Mouse (Mus musculus) heart, embryonic 12.5 days (tissue): ENCODE results near the gene Hyal3. TPM values are rescaled to one million over a fixed set of nuclear protein-coding genes. Genes with fewer than 3 reads are reported as not detected.
"Not testable (repeated sequence)": the region's sequence is repeated elsewhere in the genome, so short reads cannot be mapped to it uniquely, and the experiment has no call there.

Source experiments
- ATAC-seq: fragments of 200-750 bp; cut with Nextera tagmentation; 2 replicates; pipeline ENCODE4 v1.8.0; 2017; ENCODE audit warnings: moderate TSS enrichment, moderate library complexity; ENCODE audit not compliant: insufficient number of reproducible peaks, low FRiP score
- H3K27ac ChIP-seq: fragments of 300-500 bp; sonication (generic); 2 replicates; pipeline ENCODE4 v1.5.1; 2016; ENCODE audit warnings: mild to moderate bottlenecking, moderate library complexity; ENCODE audit not compliant: poor library complexity, severe bottlenecking
- H3K27me3 ChIP-seq: fragments of 300-500 bp; sonication (generic); replicated peaks from 2 replicates; pipeline ENCODE4 v1.6.1; 2016; ENCODE audit warnings: mild to moderate bottlenecking, moderate library complexity
- H3K36me3 ChIP-seq: fragments of 300-500 bp; sonication (generic); 2 replicates; pipeline ENCODE4 v1.6.1; 2016; ENCODE audit warnings: mild to moderate bottlenecking, moderate library complexity
- H3K4me1 ChIP-seq: fragments of 300-500 bp; sonication (generic); replicated peaks from 2 replicates; pipeline ENCODE4 v1.6.1; 2016; ENCODE audit warnings: mild to moderate bottlenecking
- H3K4me2 ChIP-seq: fragments of 300-500 bp; sonication (generic); 2 replicates; pipeline ENCODE4 v1.6.1; 2016; ENCODE audit warnings: mild to moderate bottlenecking, moderate library complexity
- H3K4me3 ChIP-seq: fragments of 300-500 bp; sonication (generic); 2 replicates; pipeline ENCODE4 v1.5.1; 2016; ENCODE audit warnings: mild to moderate bottlenecking
- H3K9ac ChIP-seq: fragments of 300-500 bp; sonication (generic); 2 replicates; pipeline ENCODE4 v1.6.1; 2016; ENCODE audit warnings: mild to moderate bottlenecking, moderate library complexity
- H3K9me3 ChIP-seq: fragments of 300-500 bp; sonication (generic); replicated peaks from 2 replicates; pipeline ENCODE4 v1.6.1; 2016; ENCODE audit warnings: mild to moderate bottlenecking, moderate library complexity
- WGBS: fragments of 180-500 bp; shearing (Covaris S2); methylation state at CpG from one replicate; pipeline ENCODE4 v1.1.7; 2016; 5-methylcytosine and 5-hydroxymethylcytosine counted together
- polyA plus RNA-seq: library from polyadenylated mRNA; unstranded; fragments of >200 nt; fragmentation: Nextera tagmentation; extraction: Ambion mirVana; gene quantifications from 2 replicates; pipeline ENCODE4 v1.2.1, GENCODE M21; 2016

The Hyal3 gene
- polyA plus RNA-seq, 1 experiment from 2014 or later: 0.64 TPM

DNA sequence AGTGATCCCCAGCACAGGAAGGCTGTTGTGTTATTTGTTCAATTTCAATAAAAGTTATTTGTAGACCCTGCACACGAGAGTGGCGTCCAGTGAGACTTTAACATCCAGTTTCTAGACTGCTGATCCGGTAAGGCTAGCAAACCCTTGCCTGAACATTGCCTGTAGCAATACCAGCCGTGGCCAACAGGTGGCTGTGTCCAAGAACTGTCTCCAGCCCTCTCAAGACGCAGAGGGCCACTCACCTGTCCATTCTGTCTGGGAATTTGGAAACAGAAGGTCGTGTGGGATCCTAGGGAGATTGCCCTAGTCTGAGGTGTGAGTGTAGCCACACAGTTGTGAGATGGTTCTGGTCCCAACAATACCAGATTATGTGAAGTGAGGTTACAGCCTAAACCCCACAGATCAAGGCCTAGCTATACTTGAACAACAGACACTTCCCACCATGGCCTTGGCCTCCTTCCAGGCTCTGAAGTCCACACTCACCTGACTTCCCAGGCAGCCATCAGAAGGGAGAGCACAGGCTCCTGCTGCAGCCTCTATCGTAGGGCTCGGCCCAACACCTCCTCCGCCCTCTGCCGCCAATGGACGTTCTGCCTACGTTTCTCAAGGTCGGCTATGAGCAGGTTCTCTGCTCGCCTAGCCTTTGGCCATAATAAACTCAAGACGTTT, 14.4 kb upstream of the Hyal3 start:
- no peaks in the 10 kb centered on the region for H3K9me3 ChIP-seq
- H3K4me2 ChIP-seq: peak overlapping the region; percentile 91
- H3K4me3 ChIP-seq: no peak overlapping the region
- peaks cover 34% of the 10 kb centered on the region for H3K36me3 ChIP-seq
- no peaks in the 10 kb centered on the region for H3K27me3 ChIP-seq
- H3K27ac ChIP-seq: peak overlapping the region; percentile 71
- H3K4me1 ChIP-seq: peaks cover 56% of the 10 kb centered on the region
- no peak for ATAC-seq
- 54% methylated on average over 15 of the region's 15 CpGs for WGBS
- H3K9ac ChIP-seq: 0 out of 2 replicates have a peak overlapping the region, but pooled peaks have one; percentile 5

GRCm38 (mm10) chr9:107566855-107567254, 13.8 kb upstream of the Hyal3 start:
- Histone ChIP-seq H3K4me3 (peak overlapping the region; percentile 88; the same call in 1 of the 2 replicates), H3K9ac (no peak overlapping the region), H3K27ac (peak overlapping the region; percentile 71), H3K9me3 (no peaks in the 10 kb centered on the region), H3K36me3 (peaks cover 34% of the 10 kb centered on the region), H3K4me2 (peak overlapping the region; percentile 91), H3K27me3 (no peaks in the 10 kb centered on the region), H3K4me1 (peaks cover 63% of the 10 kb centered on the region)
- 45% methylated on average over 3 of the region's 3 CpGs for WGBS
- ATAC-seq: peak; percentile 29

- WGBS: 6% methylated on average over 18 of the region's 18 CpGs
- Histone ChIP-seq H3K4me1 (peaks cover 70% of the 10 kb centered on the region), H3K27ac (peak within 1 kb of the TSS; percentile 71), H3K27me3 (no peaks in the 10 kb centered on the region), H3K36me3 (peaks cover 38% of the 10 kb centered on the region), H3K4me3 (peak within 1 kb of the TSS; percentile 88), H3K9ac (peak within 1 kb of the TSS; percentile 88), H3K9me3 (no peaks in the 10 kb centered on the region), H3K4me2 (peak within 1 kb of the TSS; percentile 91)
- no peak for ATAC-seq
Observed at GRCm38 (mm10) chr9:107567702-107568319, 12.8 kb upstream of the Hyal3 start, which contains the start of gene Hyal2. Gene Hyal2 (plus strand): TSS chr9:107567945.

GRCm38 (mm10) chr9:107568331-107569261, 12.0 kb upstream of the Hyal3 start:
- H3K27me3 ChIP-seq: no peaks in the 10 kb centered on the region
- peak; percentile 85 for ATAC-seq
- peak overlapping the region; percentile 91 for H3K4me2 ChIP-seq
- no peaks in the 10 kb centered on the region for H3K9me3 ChIP-seq
- peak overlapping the region; percentile 71 for H3K27ac ChIP-seq
- peak overlapping the region; percentile 88 for H3K9ac ChIP-seq
- H3K36me3 ChIP-seq: peaks cover 46% of the 10 kb centered on the region
- peaks cover 68% of the 10 kb centered on the region for H3K4me1 ChIP-seq
- peak overlapping the region; percentile 88 for H3K4me3 ChIP-seq
- under 1% methylated on average over 41 of the region's 41 CpGs for whole genome bisulfite sequencing

DNA sequence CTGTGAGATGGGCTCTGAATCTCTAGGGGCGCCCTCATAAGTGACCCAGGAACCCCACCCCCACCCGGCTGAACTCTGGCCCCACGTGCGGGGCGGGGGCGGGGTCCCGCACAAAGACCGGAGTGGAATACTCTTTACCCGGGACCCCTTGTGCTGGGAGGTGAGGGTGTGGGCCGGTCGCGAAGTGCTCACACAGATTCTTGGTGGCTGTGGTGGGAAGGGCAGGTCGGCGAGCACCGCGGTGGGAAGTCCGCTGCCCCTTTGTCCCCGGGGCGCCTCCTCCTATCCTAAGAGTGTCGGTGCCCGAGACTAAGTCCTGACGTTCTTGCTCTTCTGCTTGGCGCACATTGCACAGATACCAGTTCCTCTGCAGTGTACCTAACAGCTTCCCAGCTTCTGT, 11.3 kb upstream of the Hyal3 start:
- no peaks in the 10 kb centered on the region for H3K27me3 ChIP-seq
- peaks cover 61% of the 10 kb centered on the region for H3K4me1 ChIP-seq
- H3K4me3 ChIP-seq: peak overlapping the region; percentile 88
- no peaks in the 10 kb centered on the region for H3K9me3 ChIP-seq
- under 1% methylated on average over 23 of the region's 23 CpGs for WGBS
- peak overlapping the region; percentile 91 for H3K4me2 ChIP-seq
- peak; percentile 37 for ATAC-seq
- peaks cover 49% of the 10 kb centered on the region for H3K36me3 ChIP-seq
- peak overlapping the region; percentile 71 for H3K27ac ChIP-seq
- peak overlapping the region; percentile 88 for H3K9ac ChIP-seq

DNA sequence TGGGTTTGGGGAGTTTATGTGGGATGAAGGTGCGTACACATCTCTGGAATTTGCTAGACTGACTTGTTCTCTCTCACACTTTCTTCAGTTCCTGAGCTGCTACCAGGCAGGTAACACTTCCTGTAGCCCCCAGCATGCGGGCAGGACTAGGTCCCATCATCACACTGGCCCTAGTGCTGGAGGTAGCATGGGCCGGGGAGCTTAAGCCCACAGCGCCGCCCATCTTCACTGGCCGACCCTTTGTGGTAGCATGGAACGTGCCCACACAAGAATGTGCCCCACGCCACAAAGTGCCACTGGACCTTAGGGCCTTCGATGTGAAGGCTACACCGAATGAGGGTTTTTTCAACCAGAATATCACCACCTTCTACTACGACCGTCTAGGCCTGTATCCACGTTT, 10.6 kb upstream of the Hyal3 start:
- 57% methylated on average over 13 of the region's 13 CpGs for WGBS
- no peaks in the 10 kb centered on the region for H3K9me3 ChIP-seq
- H3K27me3 ChIP-seq: no peaks in the 10 kb centered on the region
- H3K4me1 ChIP-seq: peaks cover 55% of the 10 kb centered on the region
- peak overlapping the region; percentile 88 for H3K9ac ChIP-seq
- H3K36me3 ChIP-seq: peaks cover 51% of the 10 kb centered on the region
- no peak for ATAC-seq
- peak overlapping the region; percentile 91 for H3K4me2 ChIP-seq
- peak overlapping the region; percentile 71 for H3K27ac ChIP-seq
- H3K4me3 ChIP-seq: peak overlapping the region; percentile 88

DNA sequence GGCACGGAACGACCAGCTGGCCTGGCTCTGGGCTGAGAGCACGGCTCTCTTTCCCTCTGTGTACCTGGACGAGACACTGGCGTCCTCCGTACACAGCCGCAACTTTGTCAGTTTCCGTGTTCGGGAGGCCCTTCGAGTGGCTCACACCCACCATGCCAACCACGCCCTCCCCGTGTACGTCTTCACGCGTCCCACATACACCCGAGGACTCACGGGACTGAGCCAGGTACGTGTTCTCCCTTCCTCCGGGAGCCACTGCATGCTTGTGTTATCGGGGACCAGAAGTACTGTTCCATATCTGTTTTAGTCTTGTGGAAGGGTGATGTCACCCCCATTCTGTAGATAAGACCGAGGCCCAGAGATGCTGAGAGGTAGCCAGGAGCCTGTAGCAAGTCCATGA, 9.8 kb upstream of the Hyal3 start:
- Histone ChIP-seq H3K27ac (peak overlapping the region; percentile 22; the same call in 1 of the 2 replicates), H3K9me3 (no peaks in the 10 kb centered on the region), H3K27me3 (no peaks in the 10 kb centered on the region), H3K4me2 (peak overlapping the region; percentile 91), H3K4me3 (peak overlapping the region; percentile 88), H3K4me1 (peaks cover 49% of the 10 kb centered on the region), H3K36me3 (peaks cover 46% of the 10 kb centered on the region), H3K9ac (peak overlapping the region; percentile 88)
- WGBS: 49% methylated on average over 21 of the region's 21 CpGs
- ATAC-seq: no peak

GRCm38 (mm10) chr9:107571534-107572326, 8.9 kb upstream of the Hyal3 start:
- H3K9ac ChIP-seq: 0 out of 2 replicates have a peak overlapping the region, but pooled peaks have one; percentile 88
- no peaks in the 10 kb centered on the region for H3K27me3 ChIP-seq
- no peaks in the 10 kb centered on the region for H3K9me3 ChIP-seq
- H3K4me3 ChIP-seq: peak overlapping the region; percentile 88
- peaks cover 46% of the 10 kb centered on the region for H3K36me3 ChIP-seq
- no peak overlapping the region for H3K27ac ChIP-seq
- no peak for ATAC-seq
- H3K4me1 ChIP-seq: peaks cover 48% of the 10 kb centered on the region
- H3K4me2 ChIP-seq: peak overlapping the region; percentile 91
- WGBS: 85% methylated on average over 22 of the region's 22 CpGs

DNA sequence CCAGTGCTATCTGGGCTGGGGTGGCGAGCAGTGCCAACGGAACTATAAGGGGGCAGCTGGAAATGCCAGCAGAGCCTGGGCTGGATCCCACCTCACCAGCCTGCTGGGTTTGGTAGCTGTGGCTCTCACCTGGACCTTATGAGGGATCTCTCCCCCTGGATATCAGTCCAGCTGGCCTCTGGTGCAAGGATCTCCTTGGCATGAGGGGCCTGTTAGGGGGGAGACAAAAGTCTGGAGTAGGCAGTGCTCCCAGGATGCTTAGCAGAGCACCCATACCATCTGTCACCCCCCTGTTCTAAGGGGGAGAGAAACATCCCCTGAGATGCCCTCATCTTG, 8.3 kb upstream of the Hyal3 start:
- H3K27ac ChIP-seq: no peak overlapping the region
- H3K4me1 ChIP-seq: peaks cover 48% of the 10 kb centered on the region
- no peak overlapping the region for H3K4me3 ChIP-seq
- no peak for ATAC-seq
- H3K9me3 ChIP-seq: no peaks in the 10 kb centered on the region
- H3K9ac ChIP-seq: no peak overlapping the region
- H3K4me2 ChIP-seq: no peak overlapping the region
- H3K27me3 ChIP-seq: no peaks in the 10 kb centered on the region
- peaks cover 46% of the 10 kb centered on the region for H3K36me3 ChIP-seq
- WGBS: 98% methylated on average over 2 of the region's 2 CpGs

- H3K4me2 ChIP-seq, ATAC-seq, H3K9me3 ChIP-seq, H3K4me3 ChIP-seq, H3K27me3 ChIP-seq, H3K27ac ChIP-seq, H3K9ac ChIP-seq: not testable (repeated sequence)
- H3K4me1 ChIP-seq: peaks cover 46% of the 10 kb centered on the region
- WGBS: 75% methylated on average over 6 of the region's 6 CpGs
- peaks cover 46% of the 10 kb centered on the region for H3K36me3 ChIP-seq
Observed at GRCm38 (mm10) chr9:107573774-107574173, 6.8 kb upstream of the Hyal3 start.
